In genomic region chr5:114793317-114793716, GRCm38 (mm10) we compare ENCODE assay signal across 15 mouse cellular contexts. TPM values are rescaled to one million over a fixed set of nuclear protein-coding genes. Genes with fewer than 3 reads are reported as not detected.
DNase-seq lines count a peak whose midpoint lies in the region; ATAC-seq and TF ChIP-seq lines count a peak whose summit lies in the region.
"Had no signal": no experiment of that assay in that cellular context is flagged by ENCODE, and none has a peak within 500 bp of the region (broad histone marks: within the 10 kb centered on the region; RNA-seq: fewer than 3 reads in every experiment).

No protein-coding gene starts in this region.

- H3K9me3 ChIP-seq in hindbrain, embryonic 13.5 days = no peaks in the 10 kb centered on the region
- H3K9me3 ChIP-seq in hindbrain, embryonic 14.5 days (ENCODE audit: control insufficient read depth, low read length) = no peaks in the 10 kb centered on the region
- no peaks in the 10 kb centered on the region for H3K9me3 ChIP-seq in E14TG2a.4 (ENCODE audit: low read length)
- no peaks in the 10 kb centered on the region for H3K9me3 ChIP-seq in liver, postnatal 0 days (ENCODE audit: low read length)
- H3K9me3 ChIP-seq: embryonic facial prominence, embryonic 15.5 days; heart, embryonic 15.5 days; liver, embryonic 13.5 days; stomach, embryonic 15.5 days had no signal

- H3K4me2 ChIP-seq in hindbrain, embryonic 13.5 days = no peak overlapping the region
- no peak overlapping the region for H3K4me2 ChIP-seq in hindbrain, embryonic 14.5 days (replicated peaks)
- H3K4me2 ChIP-seq in liver, postnatal 0 days (ENCODE audit: low read depth, low read length) = no peak overlapping the region
- H3K4me2 ChIP-seq: embryonic facial prominence, embryonic 15.5 days; heart, embryonic 15.5 days; liver, embryonic 13.5 days; stomach, embryonic 15.5 days had no signal

- peaks cover 66% of the 10 kb centered on the region for H3K36me3 ChIP-seq in hindbrain, embryonic 13.5 days
- H3K36me3 ChIP-seq in hindbrain, embryonic 14.5 days (replicated peaks; ENCODE audit: control insufficient read depth, insufficient read depth) = peaks cover 82% of the 10 kb centered on the region
- H3K36me3 ChIP-seq in E14TG2a.4 (ENCODE audit: insufficient read depth, low read length) = peaks cover 64% of the 10 kb centered on the region
- peaks cover 69% of the 10 kb centered on the region for H3K36me3 ChIP-seq in liver, postnatal 0 days (replicated peaks; ENCODE audit: insufficient read depth, low read length)

- H3K4me1 ChIP-seq in hindbrain, embryonic 13.5 days (replicated peaks) = peaks cover 33% of the 10 kb centered on the region
- H3K4me1 ChIP-seq in hindbrain, embryonic 14.5 days (replicated peaks; ENCODE audit: control insufficient read depth, insufficient read depth, low read length) = peaks cover 18% of the 10 kb centered on the region
- peaks cover 77% of the 10 kb centered on the region for H3K4me1 ChIP-seq in E14TG2a.4 (replicated peaks; ENCODE audit: low read depth, low read length)
- peaks cover 20% of the 10 kb centered on the region for H3K4me1 ChIP-seq in liver, postnatal 0 days (ENCODE audit: insufficient read depth)

- H3K27me3 ChIP-seq in hindbrain, embryonic 13.5 days = no peaks in the 10 kb centered on the region
- H3K27me3 ChIP-seq in hindbrain, embryonic 14.5 days (ENCODE audit: control insufficient read depth, insufficient read depth, low read length) = no peaks in the 10 kb centered on the region
- no peaks in the 10 kb centered on the region for H3K27me3 ChIP-seq in E14TG2a.4 (ENCODE audit: insufficient read depth, low read length)
- no peaks in the 10 kb centered on the region for H3K27me3 ChIP-seq in liver, postnatal 0 days (ENCODE audit: insufficient read depth, low read length)
- H3K27me3 ChIP-seq: embryonic facial prominence, embryonic 15.5 days; heart, embryonic 15.5 days; liver, embryonic 13.5 days; stomach, embryonic 15.5 days had no signal

- no peak overlapping the region for H3K4me3 ChIP-seq in hindbrain, embryonic 13.5 days
- H3K4me3 ChIP-seq in hindbrain, embryonic 14.5 days (replicated peaks; ENCODE audit: low read length) = no peak overlapping the region
- H3K4me3 ChIP-seq in E14TG2a.4 (replicated peaks; ENCODE audit: low read length) = 0 out of 2 replicates have a peak overlapping the region, but pooled peaks have one; percentile 23
- no peak overlapping the region for H3K4me3 ChIP-seq in liver, postnatal 0 days (ENCODE audit: low read depth, low read length)
- H3K4me3 ChIP-seq: embryonic facial prominence, embryonic 15.5 days; heart, embryonic 15.5 days; liver, embryonic 13.5 days; stomach, embryonic 15.5 days had no signal

- peak overlapping the region; percentile 40; the same call in 1 of the 2 replicates for H3K27ac ChIP-seq in hindbrain, embryonic 13.5 days
- H3K27ac ChIP-seq in hindbrain, embryonic 14.5 days = no peak overlapping the region; the same call in 1 of the 2 replicates
- H3K27ac ChIP-seq in liver, postnatal 0 days (ENCODE audit: low read depth) = peak overlapping the region; percentile 49
- H3K27ac ChIP-seq: embryonic facial prominence, embryonic 15.5 days; heart, embryonic 15.5 days; liver, embryonic 13.5 days; stomach, embryonic 15.5 days had no signal

- TF ChIP-seq CTCF in E14TG2a.4 (conservative IDR thresholded peaks at IDR 0.05; ENCODE audit: low read length) = no peak
- no peak for TF ChIP-seq CTCF in liver, postnatal 0 days (IDR thresholded peaks at IDR 0.05; ENCODE audit: low read depth)

- WGBS in hindbrain, embryonic 13.5 days = 71% methylated on average over 7 of the region's 7 CpGs
- 62% methylated on average over 7 of the region's 7 CpGs for WGBS in hindbrain, embryonic 14.5 days
- 65% methylated on average over 7 of the region's 7 CpGs for WGBS in liver, postnatal 0 days (ENCODE audit: insufficient replicate concordance)

- TF ChIP-seq EP300 in liver, postnatal 0 days (IDR thresholded peaks at IDR 0.05; ENCODE audit: low read depth) = peak; percentile 29; the same call in 1 of the 2 replicates

- H3K9ac ChIP-seq in hindbrain, embryonic 13.5 days = no peak overlapping the region
- H3K9ac ChIP-seq in hindbrain, embryonic 14.5 days = no peak overlapping the region
- no peak overlapping the region for H3K9ac ChIP-seq in liver, postnatal 0 days (replicated peaks)
- H3K9ac ChIP-seq: embryonic facial prominence, embryonic 15.5 days; heart, embryonic 15.5 days; liver, embryonic 13.5 days; stomach, embryonic 15.5 days had no signal

- no peak for ATAC-seq in hindbrain, embryonic 13.5 days (ENCODE audit: low FRiP score)
- ATAC-seq in hindbrain, embryonic 14.5 days (ENCODE audit: low FRiP score) = no peak
- ATAC-seq in liver, postnatal 0 days = peak; percentile 69
- ATAC-seq: activated CD4-positive, CD25-positive, alpha-beta regulatory T cell, adult 4 months had no signal

- DNase-seq in adrenal gland, adult 2 months = peak; percentile 58
- no peak for DNase-seq in adrenal gland, postnatal 14 days
- no peak for DNase-seq in hindbrain, embryonic 14.5 days (ENCODE audit: low spot score)
- peak; percentile 60 for DNase-seq in liver, postnatal 0 days
- no peak for DNase-seq in urinary bladder, adult 2 months (ENCODE audit: low spot score)
- DNase-seq in right cerebral cortex, adult 2 months (ENCODE audit: low spot score in 2 of 2) = no peak
- DNase-seq: kidney, adult 11 months; liver, embryonic 13.5 days; right cerebral cortex, postnatal 4 days had no signal

RNA-seq across cellular contexts. Expression of gene Git2, which starts 18.0 kb away (rescaled TPM):
- 10 to 100 TPM; 35.5 to 40.9 TPM for total RNA-seq in adrenal gland, adult 2 months (2021)
- 37.7 and 40.5 TPM in 2 replicates for polyA plus RNA-seq in adrenal gland, adult 2 months (2012; rRNA removed)
- total RNA-seq in adrenal gland, postnatal 14 days (2021) = 42.7 and 49.4 TPM in 2 replicates
- polyA plus RNA-seq in hindbrain, embryonic 13.5 days (2015; fragmentation: Nextera tagmentation; extraction: Ambion mirVana) = 45.4 and 49.7 TPM in 2 replicates
- polyA plus RNA-seq in hindbrain, embryonic 14.5 days (2014; fragmentation: Nextera tagmentation; extraction: Ambion mirVana) = 44.3 and 45.1 TPM in 2 replicates
- polyA plus RNA-seq in liver, postnatal 0 days (2015; fragmentation: Nextera tagmentation; extraction: Ambion mirVana) = 10.5 and 11.1 TPM in 2 replicates
- 37.5 and 46.6 TPM in 2 replicates for polyA plus RNA-seq in urinary bladder, adult 2 months (2012; rRNA removed)

RNA-seq across cellular contexts. Expression of gene Ankrd13a, which starts 18.8 kb away (rescaled TPM):
- 10 to 100 TPM; 78.4 to 92.4 TPM for total RNA-seq in adrenal gland, adult 2 months (2021)
- 51.1 and 51.8 TPM in 2 replicates for polyA plus RNA-seq in adrenal gland, adult 2 months (2012; rRNA removed)
- total RNA-seq in adrenal gland, postnatal 14 days (2021) = 89.4 and 95.0 TPM in 2 replicates
- polyA plus RNA-seq in hindbrain, embryonic 13.5 days (2015; fragmentation: Nextera tagmentation; extraction: Ambion mirVana) = 37.5 and 39.6 TPM in 2 replicates
- polyA plus RNA-seq in hindbrain, embryonic 14.5 days (2014; fragmentation: Nextera tagmentation; extraction: Ambion mirVana) = 45.5 and 48.9 TPM in 2 replicates
- 26.7 TPM in 2 replicates for polyA plus RNA-seq in liver, postnatal 0 days (2015; fragmentation: Nextera tagmentation; extraction: Ambion mirVana)
- polyA plus RNA-seq in urinary bladder, adult 2 months (2012; rRNA removed) = 55.6 and 63.2 TPM in 2 replicates

RNA-seq across cellular contexts. Expression of gene 1500011B03Rik, which starts 30.0 kb away (rescaled TPM):
- total RNA-seq in adrenal gland, adult 2 months (2021) = 10 to 100 TPM; 23.1 to 36.6 TPM
- polyA plus RNA-seq in adrenal gland, adult 2 months (2012; rRNA removed) = 29.7 and 30.6 TPM in 2 replicates
- 36.8 and 43.6 TPM in 2 replicates for total RNA-seq in adrenal gland, postnatal 14 days (2021)
- 261 and 279 TPM in 2 replicates for polyA plus RNA-seq in hindbrain, embryonic 13.5 days (2015; fragmentation: Nextera tagmentation; extraction: Ambion mirVana)
- 290 and 308 TPM in 2 replicates for polyA plus RNA-seq in hindbrain, embryonic 14.5 days (2014; fragmentation: Nextera tagmentation; extraction: Ambion mirVana)
- polyA plus RNA-seq in liver, postnatal 0 days (2015; fragmentation: Nextera tagmentation; extraction: Ambion mirVana) = 31.2 and 32.5 TPM in 2 replicates
- 46.2 and 54.9 TPM in 2 replicates for polyA plus RNA-seq in urinary bladder, adult 2 months (2012; rRNA removed)

Comparison
In these comparisons a context has a peak if more than half of its experiments do, and no peak if none do; other contexts are left out.
1. DNase-seq: peak in adrenal gland, adult 2 months (single experiment) and liver, postnatal 0 days (single experiment); none in adrenal gland, postnatal 14 days (single experiment), hindbrain, embryonic 14.5 days (single experiment), urinary bladder, adult 2 months (single experiment) and right cerebral cortex, adult 2 months (0 of 2).